Mouse (Mus musculus) C2C12 (cell line): ENCODE measurements around the gene Trpc3.

Experiments
- CTCF ChIP-seq: IDR thresholded peaks from one replicate; pipeline ENCODE4 v1.5.1; 2011; ENCODE audit not compliant: control insufficient read depth, insufficient read depth, insufficient read length
- FOSL1 ChIP-seq: IDR thresholded peaks from one replicate; pipeline ENCODE4 v1.8.0; 2011; ENCODE audit warnings: mild to moderate bottlenecking, low read length; ENCODE audit not compliant: poor library complexity, insufficient read depth, severe bottlenecking
- MAX ChIP-seq: IDR thresholded peaks from one replicate; pipeline ENCODE4 v1.6.1; 2011; ENCODE audit warnings: mild to moderate bottlenecking, control low read depth
- MYOD1 ChIP-seq: IDR thresholded peaks from one replicate; pipeline ENCODE4 v1.6.1; 2011; ENCODE audit warnings: low read depth; ENCODE audit not compliant: control insufficient read depth, insufficient read length
- MYOG ChIP-seq: IDR thresholded peaks from one replicate; pipeline ENCODE4 v1.6.1; 2011; ENCODE audit not compliant: control insufficient read depth, insufficient read length; ENCODE audit errors: extremely low read depth

DNA sequence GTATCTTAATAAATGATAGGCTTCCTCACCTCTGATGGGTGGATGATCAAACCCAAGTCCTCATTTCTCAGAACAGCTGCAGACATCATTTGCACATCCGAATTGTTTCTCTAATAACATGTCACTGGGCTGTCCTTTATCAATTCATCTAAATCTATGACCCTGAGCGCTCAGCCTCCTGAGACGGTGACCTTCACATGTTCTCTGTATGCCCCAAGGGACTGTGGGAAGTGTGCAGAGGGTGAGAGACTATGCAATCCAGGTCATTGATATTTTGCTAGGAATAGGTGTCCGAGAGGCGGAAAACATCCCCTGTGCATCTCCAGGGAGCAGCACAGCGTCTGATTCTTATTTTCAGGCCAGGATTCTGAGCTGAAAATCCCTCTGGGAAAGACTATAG, 22.2 kb downstream of the Trpc3 start:
- no peak for TF ChIP-seq CTCF
- no peak for TF ChIP-seq FOSL1
- TF ChIP-seq MYOD1 = no peak
- no peak for TF ChIP-seq MYOG
- no peak for TF ChIP-seq MAX
